Mouse (Mus musculus) v-Abl transformed pro-B cells (cell line): ENCODE results near the gene Ackr4.

Source experiments
- in situ Hi-C, 2 experiments: fragments of 400-800 bp; cut with MboI; formaldehyde crosslinking; loops; one replicate each; pipeline ENCODE4 v1.15.1; 2025; ENCODE audit not compliant: unreplicated experiment in 2 of 2

Ackr4 gene

DNA sequence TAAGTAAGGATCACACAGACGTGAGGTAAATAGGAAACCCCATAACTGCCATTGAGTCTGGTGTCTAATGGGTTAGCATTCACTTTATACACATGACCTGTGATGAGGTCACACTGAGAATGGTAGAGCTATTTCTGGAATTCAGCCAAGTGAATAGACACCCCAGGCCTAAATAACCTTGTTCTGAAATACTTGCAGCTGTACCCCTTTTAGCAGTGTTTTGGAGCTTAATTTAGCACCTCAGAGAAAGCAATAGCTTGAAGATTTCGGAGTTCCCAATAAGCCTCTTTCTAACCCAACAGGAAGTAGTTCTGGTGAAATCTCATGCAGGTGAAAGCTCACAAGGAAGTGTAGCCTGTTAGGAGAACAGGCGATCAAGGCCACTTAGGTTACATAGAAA, at the start of gene Ackr4:
Ackr4 (minus strand) TSS at position 101 of the 400 bp plus-strand sequence.
- in situ Hi-C loops, result loop anchor here in 1 of 2 experiments (25.0 kb wide), 1 partner anchor 315 kb away; no protein-coding TSS in a partner anchor

DNA sequence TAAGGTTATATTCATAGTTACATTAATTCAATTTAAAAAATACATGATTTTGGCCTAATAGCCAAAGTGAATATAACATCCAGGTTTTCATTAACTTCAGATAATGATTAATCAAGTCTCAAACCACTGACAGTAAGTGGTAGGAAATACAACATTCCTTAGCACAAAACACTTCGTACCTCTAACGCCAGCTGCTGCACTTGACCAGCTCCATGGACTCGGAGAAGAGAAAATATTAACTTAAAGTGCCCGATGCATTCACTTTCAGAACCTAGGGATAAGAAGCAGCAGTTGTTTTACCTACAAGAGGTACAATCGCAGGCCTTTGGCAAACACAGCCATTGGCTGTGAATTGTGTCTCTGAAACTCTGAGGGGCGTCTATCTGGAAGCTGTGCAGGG, 45.6 kb upstream of the Ackr4 start:
- in situ Hi-C loops, result no loop called here

DNA sequence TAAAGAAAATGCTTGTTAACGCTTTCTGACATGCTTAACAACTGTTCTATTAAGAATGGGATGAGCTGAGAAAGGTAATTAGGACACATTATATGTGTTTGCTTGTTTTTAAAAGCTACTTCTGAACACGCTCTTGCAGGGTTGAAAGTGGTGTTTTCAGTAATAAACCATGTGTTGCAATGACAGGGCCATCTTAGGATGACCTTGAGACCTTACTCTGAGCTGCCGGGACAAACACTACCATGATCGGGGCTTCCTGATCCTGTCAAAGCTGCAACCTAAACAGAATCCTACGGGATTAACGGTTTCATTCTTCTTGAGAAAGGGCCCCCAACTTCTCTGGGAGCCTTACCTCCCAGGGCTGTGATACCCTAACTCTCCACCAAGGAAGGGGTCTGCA, 44.9 kb upstream of the Ackr4 start:
- in situ Hi-C loops, result no loop called here

DNA sequence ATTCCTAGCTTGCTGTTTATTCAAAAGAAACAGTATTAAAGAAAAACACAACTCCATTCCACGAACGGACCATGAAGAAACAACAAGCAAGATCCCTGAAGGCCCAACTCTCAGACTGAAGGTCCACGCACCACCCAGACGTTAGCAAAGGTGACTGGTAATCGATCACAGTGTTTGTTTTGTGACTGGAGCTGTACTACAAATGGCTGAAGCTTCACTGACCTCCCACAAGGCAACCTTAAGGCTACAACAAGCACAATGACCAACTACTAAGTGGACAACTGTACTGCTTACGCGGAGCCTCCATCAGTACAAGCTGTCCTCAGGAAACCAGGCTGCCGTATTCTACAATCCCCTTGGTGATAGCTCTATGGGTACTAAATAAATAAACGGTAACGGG, 43.3 kb upstream of the Ackr4 start:
- in situ Hi-C loops, result no loop called here

DNA sequence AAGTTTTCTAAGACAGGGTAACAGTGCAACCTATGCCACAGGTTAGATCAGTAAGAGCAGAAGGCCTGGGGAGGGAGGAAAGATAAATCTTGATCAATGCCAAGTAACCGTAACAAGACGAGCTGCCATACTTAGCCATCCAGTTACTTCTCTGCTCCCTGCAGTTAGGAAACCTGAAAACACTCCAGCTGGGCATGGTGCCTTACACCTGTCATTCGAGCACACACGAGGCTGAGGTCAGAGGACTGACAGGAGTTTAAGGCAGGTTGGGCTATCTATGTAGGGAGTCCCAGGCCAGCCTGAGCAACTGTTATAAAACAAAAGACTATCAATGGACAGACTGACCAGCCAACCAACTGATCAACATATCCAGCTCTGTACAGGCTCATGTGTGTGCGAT, 39.2 kb upstream of the Ackr4 start:
- in situ Hi-C loops, result no loop called here

DNA sequence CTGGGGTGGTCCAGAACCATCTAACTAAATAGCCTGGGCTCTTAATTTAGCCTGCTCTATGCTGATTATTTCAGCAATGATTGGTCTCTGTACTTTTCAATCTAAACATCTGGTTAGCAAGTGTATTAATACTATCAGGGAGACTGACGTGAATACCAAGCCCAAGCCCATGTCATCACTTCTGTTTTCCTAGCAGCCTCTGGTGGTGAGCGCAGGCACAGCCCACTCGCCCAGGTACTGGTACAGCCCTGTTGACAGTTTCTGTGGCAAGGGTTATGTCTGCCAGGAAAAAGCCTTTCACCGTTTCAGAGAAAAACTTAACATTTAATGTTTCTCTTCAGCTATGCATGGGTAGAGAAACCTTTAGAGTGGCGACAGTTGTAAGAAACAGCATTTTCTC, 37.5 kb upstream of the Ackr4 start:
- in situ Hi-C loops, result no loop called here

DNA sequence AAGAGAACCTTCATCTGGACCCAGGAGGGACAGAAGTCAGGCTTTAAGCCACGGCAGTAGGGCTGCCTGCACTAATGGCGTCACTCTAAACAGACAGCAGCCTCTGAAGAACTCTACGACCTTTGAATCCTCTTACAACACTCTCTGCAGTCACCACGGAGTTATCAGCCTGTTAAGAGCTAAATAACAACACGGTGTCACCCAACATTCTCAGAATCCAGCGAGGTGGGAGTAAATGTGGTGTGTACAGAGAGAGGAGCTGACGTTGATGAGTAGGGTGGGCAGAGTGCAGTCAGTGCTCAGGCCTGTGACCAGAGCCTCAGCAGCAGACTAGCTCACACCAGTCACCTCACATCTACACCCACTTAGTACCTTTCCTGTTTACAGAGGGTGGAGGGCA, 34.4 kb upstream of the Ackr4 start:
- in situ Hi-C loops, result no loop called here

DNA sequence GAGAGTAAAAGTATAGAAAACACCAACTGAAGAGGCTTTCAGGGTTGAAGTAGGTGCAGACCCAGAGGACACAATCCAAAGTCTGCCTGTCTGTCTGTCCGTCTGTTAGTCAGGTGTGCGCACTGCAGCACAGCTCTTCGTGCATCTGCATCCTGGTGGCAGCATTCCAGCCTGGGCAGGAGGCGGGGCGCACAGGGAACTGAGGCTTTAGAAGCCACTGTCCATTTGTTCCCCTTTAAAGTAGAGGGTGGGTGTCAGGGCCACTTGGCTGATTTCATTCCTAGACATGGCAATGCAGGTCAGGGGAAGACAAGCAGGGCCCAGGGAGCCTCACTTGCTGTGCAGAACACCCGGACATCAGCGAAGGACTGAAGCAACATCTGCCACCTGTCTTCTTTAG, 30.6 kb upstream of the Ackr4 start:
- in situ Hi-C loops, result no loop called here

DNA sequence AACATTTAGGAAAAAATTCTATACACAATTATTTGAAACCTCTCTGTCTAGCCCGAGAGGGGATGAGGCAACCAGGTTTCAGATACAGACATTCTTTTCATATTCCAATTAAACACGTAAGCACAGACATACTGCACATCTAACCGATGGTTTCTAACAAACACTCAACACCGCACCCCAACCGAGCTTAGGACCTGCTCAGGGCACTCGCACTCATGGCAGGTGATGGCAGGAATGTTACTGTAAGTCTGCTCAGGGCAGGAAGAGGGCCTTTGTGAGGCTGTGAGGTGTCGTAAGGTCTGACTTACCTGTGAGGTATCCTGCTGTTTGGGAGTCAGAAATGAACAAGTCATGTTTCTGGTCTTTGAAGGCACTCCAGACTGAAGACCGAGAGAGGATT, 29.8 kb upstream of the Ackr4 start:
- in situ Hi-C loops, result no loop called here

DNA sequence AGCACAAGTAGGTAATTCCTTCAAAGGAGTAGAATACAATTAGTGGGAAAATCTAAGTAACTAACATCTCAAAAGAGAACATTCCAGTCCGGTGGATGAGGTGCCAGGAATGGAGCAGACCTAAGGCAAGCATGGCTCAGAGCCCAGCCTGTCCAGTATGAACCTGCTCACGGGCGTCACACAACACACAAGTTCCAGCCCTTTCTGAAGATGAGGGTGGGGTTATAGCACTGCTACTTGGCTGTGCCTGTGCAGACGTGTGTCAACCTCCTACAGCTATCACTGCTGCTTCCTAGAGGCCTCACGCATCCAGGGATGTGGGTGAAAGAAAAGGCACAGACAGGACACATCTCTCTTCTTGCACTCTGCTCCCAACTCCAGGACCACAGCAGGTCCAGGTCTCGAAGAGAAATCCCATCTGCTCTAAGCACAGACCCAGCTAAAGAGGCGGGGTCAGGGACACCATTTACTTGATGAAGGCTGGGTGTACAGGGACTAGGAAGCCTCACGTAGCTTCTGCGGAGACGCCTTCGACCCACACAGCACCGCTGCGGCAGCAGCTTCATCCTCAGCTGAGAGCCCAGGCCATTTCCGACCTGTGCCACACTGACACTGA, 28.5 kb upstream of the Ackr4 start:
- in situ Hi-C loops, result no loop called here

DNA sequence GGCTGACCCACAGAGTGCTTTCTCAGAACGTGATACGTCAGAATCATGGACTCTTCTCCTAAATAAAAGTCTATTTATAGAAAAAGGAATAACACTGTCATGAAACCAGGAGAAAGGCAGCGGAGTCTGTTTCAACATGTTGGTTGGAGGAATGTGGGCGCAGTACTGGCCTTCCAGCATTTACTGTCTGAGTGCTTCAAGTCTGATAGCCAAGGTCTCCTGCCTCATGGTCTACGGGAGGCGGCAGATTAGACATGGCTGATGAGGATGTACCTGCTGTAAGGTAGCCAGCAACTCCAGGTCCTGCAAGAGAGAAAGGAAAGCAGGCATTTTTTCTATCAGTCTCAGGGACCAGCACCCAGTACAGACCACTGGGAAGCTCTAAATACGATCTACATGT, 25.4 kb upstream of the Ackr4 start:
- in situ Hi-C loops, result no loop called here

DNA sequence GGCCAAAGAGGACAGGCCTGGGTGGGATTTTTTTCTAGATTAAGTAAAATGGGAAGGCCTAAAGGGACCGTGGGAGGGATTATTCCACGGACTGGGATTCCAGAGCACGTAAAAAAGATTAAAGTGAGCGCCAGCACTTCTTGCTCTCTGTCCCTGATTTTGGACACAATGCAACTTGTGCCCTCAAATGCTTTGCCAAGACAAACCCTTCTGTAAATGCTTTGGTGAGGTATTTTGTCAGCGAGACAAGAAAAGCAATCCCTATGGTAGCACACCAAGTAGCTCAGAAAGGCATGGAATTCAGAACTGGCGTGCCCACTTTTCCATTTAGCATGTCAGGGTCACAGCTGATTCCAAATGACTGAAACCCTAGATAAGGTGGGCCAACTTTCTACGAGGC, 22.2 kb upstream of the Ackr4 start:
- in situ Hi-C loops, result loop anchor here in 1 of 2 experiments (25.0 kb wide), 1 partner anchor 337 kb away; no protein-coding TSS in a partner anchor

DNA sequence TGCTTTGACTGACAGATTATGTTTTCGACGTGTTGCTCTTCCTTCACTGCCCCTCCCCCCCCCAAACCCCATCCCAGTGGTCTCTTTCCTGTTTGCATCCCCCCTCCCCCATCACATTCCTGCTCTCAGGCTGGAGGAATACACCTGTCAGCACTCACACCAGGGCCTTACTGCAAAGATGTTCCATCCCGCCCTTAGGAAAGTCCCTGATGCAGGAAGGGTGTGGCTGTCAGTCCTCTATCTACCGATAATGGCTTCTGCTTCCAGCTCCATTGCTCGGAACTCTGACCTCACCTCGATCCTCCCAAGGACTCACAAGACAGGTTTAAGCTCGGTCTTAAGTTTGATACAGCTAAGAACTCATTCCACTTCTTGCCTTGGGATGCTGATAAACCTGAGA, 19.9 kb upstream of the Ackr4 start:
- in situ Hi-C loops, result loop anchor here in 1 of 2 experiments (25.0 kb wide), 1 partner anchor 334 kb away; no protein-coding TSS in a partner anchor

DNA sequence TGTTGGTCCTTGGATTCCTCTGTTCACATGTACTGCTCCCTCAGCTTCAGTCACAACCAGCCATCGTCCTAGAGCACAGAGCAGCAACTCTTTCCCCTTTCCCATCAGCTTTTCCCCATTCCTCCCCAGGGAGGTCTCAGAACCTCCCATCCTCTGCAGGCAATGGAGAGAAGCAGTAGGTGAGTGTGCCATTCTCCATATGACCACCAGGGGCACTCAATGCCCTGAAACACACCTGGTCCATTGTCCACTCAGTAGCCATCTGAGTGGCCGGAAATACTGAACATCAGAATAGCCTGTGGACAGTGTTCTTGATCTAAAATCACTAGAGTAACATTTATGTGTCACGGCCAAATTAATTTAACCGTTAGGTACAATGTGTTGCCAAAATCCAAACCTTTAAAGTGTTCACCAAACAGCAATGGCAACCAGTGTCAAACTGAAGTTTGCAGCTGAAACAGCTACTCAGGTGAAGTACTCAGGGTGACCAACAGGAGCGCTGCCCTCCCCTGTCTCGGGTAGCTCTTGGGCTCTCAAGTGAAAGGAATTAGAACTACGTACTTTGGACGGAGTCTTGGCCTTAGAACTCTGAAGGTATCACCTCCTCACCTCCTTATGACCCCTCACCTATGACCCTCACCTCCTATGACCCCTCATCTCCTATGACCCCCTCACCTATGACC, 17.7 kb upstream of the Ackr4 start:
- in situ Hi-C loops, result loop anchor here in 1 of 2 experiments (25.0 kb wide), 1 partner anchor 332 kb away; no protein-coding TSS in a partner anchor

DNA sequence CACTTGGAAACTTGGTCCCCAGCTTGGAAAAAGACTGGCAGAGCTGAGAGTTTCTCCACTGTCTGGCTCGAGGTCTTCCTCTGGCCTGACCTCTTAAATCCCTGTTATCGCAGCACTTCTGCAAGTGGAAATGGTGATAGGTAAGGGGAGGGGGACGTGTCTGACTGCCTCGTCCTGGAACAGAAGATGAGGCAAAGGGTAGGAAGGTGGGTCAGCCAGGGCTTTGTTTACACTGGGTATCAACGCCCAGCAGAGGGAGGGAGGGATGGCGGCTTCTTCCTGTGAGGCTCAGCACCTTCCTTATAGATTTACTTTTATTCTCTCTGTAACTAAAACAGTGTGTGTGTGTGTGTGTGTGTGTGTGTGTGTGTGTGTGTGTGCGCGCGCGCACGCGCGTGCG, 16.1 kb upstream of the Ackr4 start:
- in situ Hi-C loops, result loop anchor here in 1 of 2 experiments (25.0 kb wide), 1 partner anchor 331 kb away; no protein-coding TSS in a partner anchor

DNA sequence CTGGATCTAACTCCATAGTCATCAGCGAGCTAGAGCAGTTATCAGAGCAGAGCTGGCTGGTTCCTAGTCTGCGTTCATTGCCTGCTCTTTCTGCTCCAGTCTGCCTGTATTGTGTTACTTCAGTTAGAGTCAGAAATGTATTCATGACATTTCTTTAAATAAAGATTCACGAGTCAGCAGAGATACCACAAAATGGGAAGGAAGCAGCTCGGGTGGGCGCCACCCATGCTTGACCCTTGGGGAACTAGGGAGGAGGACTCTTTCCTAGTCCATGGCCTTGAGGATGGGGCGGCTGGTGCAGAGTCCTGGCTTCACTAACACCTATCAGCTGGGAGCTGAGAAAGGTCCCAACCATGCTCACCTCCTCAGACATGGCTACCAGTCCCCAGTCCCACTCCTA, 13.6 kb upstream of the Ackr4 start:
- in situ Hi-C loops, result loop anchor here in 1 of 2 experiments (25.0 kb wide), 1 partner anchor 328 kb away; no protein-coding TSS in a partner anchor

DNA sequence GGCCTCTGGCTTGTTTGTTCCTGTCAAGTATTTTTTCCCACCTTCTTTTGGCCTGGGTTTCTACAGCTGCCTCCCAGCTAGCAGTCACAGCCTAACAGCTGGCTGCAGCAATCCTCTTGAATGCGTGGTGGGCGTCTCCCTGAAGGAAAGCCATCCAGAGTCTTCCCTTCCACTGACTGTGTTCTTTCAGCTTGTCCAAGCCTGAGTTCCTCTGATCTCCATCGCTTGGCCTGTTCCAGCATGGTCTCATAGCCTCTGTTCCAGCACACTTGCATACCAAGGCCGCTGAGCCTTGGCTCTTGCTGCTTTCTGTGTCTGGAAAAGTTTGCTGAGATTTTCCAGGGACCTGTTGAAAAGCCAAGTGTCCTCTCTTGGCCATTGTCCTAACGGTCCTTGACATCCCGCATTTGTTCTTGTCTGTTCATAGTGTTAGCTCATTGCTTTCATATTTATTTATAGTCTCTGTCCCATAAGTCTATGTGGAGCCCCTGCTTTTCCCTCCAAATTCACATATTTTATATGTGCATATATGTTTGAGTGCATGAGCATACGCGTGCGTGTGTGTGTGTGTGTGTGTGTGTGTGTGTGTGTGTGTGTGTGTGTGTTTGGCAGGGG, 3.5 kb upstream of the Ackr4 start:
- in situ Hi-C loops, result loop anchor here in 1 of 2 experiments (25.0 kb wide), 1 partner anchor 318 kb away; no protein-coding TSS in a partner anchor

DNA sequence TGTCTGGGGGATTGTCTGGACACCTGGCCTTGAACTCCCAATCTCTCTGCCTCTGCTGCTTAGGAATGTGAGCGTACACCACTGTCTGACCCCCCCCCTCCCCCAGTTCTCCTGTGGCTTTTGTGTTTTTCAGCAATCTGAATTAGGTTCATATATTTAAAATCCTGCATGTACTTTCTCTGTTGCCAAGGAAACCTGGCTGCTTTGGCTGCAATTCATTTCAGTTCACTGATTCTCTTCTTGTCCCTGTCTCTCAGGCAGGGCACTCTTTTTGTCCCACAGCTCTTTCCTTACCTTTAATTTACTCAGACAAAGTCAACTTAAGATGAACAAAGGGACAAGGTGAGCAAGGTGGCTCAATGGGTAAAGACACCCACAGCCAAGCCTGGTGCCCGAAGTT, 1.4 kb upstream of the Ackr4 start:
- in situ Hi-C loops, result loop anchor here in 1 of 2 experiments (25.0 kb wide), 1 partner anchor 316 kb away; no protein-coding TSS in a partner anchor

DNA sequence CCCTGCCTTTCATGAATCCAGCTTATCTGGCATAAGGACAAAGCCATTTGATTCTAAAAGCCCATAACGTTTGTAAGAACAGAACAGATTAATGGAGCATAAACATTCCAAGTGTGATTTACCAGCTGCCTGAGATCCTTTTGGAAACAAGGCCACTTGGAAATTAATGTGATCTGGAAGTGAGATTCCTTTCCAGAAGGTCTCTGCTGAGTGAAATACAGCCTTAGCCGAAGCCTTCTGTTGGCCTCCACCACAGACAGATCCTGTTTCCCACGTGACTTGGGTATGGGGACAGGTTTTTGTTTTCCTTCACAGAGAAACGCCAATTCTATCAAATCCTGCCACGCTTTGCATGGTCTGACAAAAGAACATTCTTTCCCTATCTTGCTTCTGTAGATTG, 3.1 kb downstream of the Ackr4 start:
- in situ Hi-C loops, result no loop called here

DNA sequence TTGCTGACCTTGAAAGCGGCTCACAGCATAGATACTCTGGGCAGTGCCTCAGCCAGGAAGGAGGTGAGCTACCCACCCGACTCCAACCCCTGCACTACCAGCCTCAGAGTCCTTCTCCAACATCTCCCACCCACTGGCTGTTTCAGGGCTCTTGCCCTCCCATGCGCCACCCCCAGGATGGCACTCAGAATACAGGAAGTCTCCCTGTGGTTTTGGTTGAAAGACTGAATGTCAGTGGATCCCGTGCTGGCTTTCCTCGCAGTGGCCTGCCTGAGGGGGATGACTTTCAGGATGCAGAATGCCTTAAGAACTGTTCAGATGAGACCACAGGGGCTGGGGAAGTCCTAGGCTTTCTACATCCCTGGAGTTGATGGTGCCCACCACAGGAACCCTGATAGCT, 3.6 kb downstream of the Ackr4 start:
- in situ Hi-C loops, result no loop called here

DNA sequence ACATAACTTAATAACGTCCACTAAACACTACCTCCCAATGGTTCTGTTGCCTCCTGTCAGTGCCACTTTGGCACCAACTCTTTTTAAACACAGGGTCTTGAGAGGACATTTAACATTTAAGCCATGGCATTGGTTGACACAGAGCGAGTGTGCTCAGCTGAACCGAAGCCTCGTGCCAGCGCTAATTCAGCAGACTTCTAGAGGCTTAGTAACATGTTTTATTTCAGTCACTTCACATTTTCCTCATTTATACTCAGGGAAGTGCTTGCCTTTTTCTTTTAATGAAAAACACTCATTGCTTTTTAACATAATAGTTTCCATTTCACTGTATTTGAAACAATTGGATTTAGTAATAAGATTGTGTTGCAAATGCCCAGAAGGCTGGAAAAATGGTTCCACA, 17.6 kb downstream of the Ackr4 start:
- in situ Hi-C loops, result no loop called here
